16 mouse cellular contexts compared by ENCODE assay signal in the genomic region with DNA sequence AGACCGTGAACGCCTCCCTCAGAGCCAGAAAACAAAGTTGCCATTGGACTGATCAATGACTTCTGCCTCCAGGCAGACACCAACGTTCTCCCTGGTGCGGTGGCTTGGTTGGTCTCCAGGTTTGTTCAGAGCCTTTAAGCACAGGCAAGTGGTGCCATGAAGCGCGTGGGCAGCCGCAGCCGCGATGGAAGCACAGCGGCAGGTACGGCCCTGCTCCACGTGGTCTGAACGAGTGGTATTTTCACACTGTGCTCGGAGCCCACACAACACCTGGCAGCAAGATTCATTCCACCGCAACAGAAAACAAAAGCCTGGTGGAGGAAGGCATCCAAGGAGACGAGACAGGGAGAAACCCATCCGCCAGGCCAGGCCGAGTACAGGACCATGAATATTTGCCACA. TPM values are rescaled to one million over a fixed set of nuclear protein-coding genes. Genes with fewer than 3 reads are reported as not detected.
DNase-seq lines count a peak whose midpoint lies in the region; TF ChIP-seq lines count a peak whose summit lies in the region.
"Had no signal": no experiment of that assay in that cellular context is flagged by ENCODE, and none has a peak within 500 bp of the region (broad histone marks: within the 10 kb centered on the region; RNA-seq: fewer than 3 reads in every experiment).

No protein-coding gene starts in this region.

- no peak for TF ChIP-seq CTCF in testis, adult 2 months (IDR thresholded peaks at IDR 0.05; ENCODE audit: control insufficient read depth, insufficient read depth, insufficient replicate concordance, low read depth, low read length)

- H3K27ac ChIP-seq in testis, adult 2 months (ENCODE audit: control insufficient read depth, insufficient read depth, low read depth, low read length) = no peak overlapping the region
- H3K27ac ChIP-seq: embryonic facial prominence, embryonic 13.5 days; hindbrain, embryonic 10.5 days; midbrain, embryonic 13.5 days had no signal

- peak; percentile 52 to 62 for DNase-seq in frontal cortex, postnatal 36 days (ENCODE audit: low spot score in 2 of 2)
- no peak for DNase-seq in frontal cortex, postnatal 10 days (ENCODE audit: low spot score in 2 of 2)
- DNase-seq in testis, postnatal 14 days (ENCODE audit: low spot score) = no peak
- DNase-seq in left cerebral cortex, postnatal 36 days (ENCODE audit: low spot score in 2 of 2) = peak; percentile 74 to 77
- DNase-seq in natural killer cell, adult 2 months (ENCODE audit: low spot score in 2 of 2) = no peak
- no peak for DNase-seq in MN1 (ENCODE audit: low spot score)
- DNase-seq in adrenal gland, adult 18-20 months (ENCODE audit: low spot score in 2 of 2) = no peak
- DNase-seq: adrenal gland, postnatal 10 days; cerebellum, postnatal 10 days; liver; lung, postnatal 10 days had no signal

- peak overlapping the region; percentile 76 for H3K4me3 ChIP-seq in testis, adult 2 months (ENCODE audit: control insufficient read depth, low read depth, low read length)
- H3K4me3 ChIP-seq: embryonic facial prominence, embryonic 13.5 days; hindbrain, embryonic 10.5 days; midbrain, embryonic 13.5 days had no signal

- H3K27me3 ChIP-seq in testis, adult 2 months (ENCODE audit: control insufficient read depth, insufficient read depth, low read length) = no peaks in the 10 kb centered on the region

- no peak for TF ChIP-seq POLR2A in testis, adult 2 months (IDR thresholded peaks at IDR 0.05; ENCODE audit: control insufficient read depth, low read depth, low read length)

- H3K4me1 ChIP-seq in testis, adult 2 months (ENCODE audit: control insufficient read depth, insufficient read depth, low read length) = peaks cover 5% of the 10 kb centered on the region

- H3K36me3 ChIP-seq in testis, adult 2 months (ENCODE audit: control insufficient read depth, insufficient read depth, low read length) = no peaks in the 10 kb centered on the region
- H3K36me3 ChIP-seq: embryonic facial prominence, embryonic 13.5 days; hindbrain, embryonic 10.5 days; midbrain, embryonic 13.5 days had no signal

- intact Hi-C loops in left cerebral cortex, postnatal 36 days (cut with DNase I) = no loop called here

RNA-seq across cellular contexts. Expression of a gene that starts 7.3 kb away (rescaled TPM):
- 0.69 TPM in 1 of 2 replicates, not detected in the other for polyA plus RNA-seq in testis, adult 2 months (2012; rRNA removed)
- 10 to 100 TPM; 18.7 to 21.1 TPM for total RNA-seq in left cerebral cortex, postnatal 36 days (2021)
- total RNA-seq in adrenal gland, adult 18-20 months (2021) = 10 to 100 TPM; 10.6 to 12.7 TPM
- total RNA-seq: megakaryocyte, adult 5-6 weeks had no signal

Comparison
In these comparisons a context has a peak if more than half of its experiments do, and no peak if none do; other contexts are left out.
1. DNase-seq: peak in frontal cortex, postnatal 36 days (2 of 2) and left cerebral cortex, postnatal 36 days (2 of 2); none in frontal cortex, postnatal 10 days (0 of 2), testis, postnatal 14 days (single experiment), natural killer cell, adult 2 months (0 of 2), MN1 (single experiment) and adrenal gland, adult 18-20 months (0 of 2).